Mouse (Mus musculus) kidney, postnatal 4 days (tissue): Measurements from ENCODE around the gene Khsrp.

Source experiments
- DNase-seq, 2 experiments: peaks; one replicate each; pipeline ENCODE4 v3.0.0; 2021; ENCODE audit warnings: mixed read lengths in 2 of 2

Khsrp gene

DNA sequence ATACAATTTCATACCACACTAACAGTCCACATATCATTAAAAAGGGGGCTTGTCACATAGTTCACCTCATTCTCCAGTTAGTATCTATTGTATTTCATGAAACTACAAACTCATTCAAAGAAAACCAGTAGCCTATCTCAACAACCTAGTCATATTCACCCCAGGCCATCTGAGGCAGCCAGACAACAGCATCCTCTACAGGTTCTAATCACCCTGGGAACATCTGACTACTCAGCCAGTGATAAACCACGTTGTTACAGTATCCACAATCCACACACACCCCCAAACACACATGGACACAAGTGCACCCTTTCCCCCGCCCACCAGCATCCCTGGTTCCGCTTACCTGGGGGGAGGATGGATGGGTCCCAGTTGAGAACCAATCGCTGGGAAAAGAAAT is 3.9 kb downstream of the Khsrp start:
- no peak for DNase-seq

DNA sequence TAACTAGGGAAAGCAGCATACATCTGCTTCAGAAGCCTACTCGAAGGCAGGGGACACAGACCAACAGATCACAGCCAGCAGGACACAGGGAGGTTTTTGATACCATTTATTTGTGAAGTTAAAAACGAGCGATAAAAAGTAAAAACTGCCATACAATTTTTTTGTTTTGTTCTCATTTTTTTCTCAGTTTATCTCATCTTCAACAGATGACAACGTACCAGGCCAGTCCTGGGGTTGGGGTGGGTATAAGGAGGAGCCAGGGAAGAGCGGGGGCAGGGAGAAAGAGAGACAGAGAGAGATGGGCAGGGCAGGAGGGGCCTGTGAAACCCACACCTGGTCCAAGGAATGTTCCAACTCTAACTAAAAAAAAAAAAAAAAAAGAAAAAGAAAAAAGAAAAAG is 10.4 kb downstream of the Khsrp start:
- DNase-seq: no peak

DNA sequence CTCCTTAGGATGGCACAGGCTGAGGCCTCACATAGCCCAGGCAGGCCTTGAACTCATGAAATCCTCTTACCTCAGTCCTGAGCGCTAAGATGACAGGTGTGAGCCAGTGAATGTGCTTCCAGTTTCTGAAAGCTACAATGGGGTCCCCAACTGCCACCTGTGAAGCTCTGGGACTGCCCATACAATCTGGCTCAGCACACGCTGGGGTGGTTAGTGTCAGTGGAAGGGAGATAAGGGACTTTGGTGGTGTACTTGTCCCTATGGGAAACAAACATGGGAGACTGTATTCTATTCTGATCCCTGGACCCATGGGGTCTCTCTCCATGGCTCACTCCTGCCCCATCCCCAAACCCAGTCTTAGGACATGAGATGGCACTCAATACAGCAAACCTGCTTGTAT is 11.6 kb downstream of the Khsrp start:
- no peak for DNase-seq

DNA sequence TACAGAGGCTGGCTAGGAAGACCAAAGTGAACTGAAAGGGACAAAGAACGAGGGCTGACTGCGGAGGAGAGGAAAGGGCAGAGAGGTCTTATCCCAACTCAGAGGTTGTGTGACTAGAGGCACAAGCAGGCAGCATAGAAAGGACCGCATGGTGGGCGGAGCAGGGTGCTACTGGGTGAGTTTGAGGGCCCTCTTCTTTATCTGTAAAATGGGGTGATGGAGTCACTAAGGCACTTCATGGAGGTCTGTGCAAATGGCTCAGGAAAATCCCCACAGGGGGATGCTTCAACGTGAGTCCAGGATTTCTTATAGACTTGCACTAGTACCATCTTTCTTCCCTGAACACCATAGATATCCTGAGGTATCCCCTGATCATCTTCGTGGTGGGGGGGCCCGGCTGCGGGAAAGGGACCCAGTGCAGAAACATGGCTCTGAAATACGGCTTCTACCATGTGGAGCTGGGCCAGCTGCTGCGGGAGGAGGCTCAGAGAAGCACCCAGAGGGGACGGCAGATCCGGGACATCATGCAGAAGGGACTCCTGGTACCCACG is 19.0 kb downstream of the Khsrp start:
- no peak for DNase-seq

DNA sequence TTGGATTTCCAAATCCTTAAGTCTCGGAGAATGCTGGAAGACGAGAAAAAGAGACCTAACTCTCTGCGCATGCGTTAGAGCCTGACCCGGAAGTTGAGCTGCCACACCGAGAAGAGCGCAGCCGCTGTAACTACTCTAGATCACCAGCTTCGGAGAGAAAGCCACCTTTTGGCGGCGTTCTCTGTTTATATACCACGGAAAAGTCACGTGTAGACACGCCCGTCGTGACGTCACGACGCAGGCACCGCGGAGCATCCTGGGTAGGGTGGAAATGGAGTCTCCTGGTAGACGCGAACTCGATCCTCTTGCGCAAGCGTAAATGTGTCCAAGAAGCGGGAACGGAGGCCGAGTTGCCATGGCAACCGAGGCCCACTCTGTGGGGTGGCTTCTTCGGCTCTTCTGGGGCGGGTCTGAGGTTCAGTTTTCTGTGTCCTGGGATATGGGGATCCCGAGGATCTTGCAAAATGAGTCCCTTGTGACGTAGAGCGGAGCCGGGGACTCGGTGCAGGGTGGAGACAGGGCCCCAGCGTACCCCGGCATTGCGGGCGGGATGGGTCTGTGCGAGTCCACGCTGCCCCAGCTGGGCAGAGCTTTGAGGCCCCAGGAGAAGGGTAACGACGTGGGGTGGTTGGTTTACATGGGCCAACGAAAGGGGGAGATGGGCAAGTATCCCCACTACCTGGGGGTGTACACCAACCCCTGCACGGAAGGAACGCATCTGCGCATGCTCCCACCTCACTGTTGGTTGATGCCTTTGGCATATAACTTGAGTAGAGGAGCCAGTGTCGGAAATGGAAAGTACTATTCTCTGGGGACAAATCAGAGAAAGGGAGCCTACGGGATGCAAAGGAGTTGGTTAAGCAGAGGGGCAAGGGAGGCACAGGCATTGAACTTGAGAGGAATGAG is 19.8 kb downstream of the Khsrp start, which contains the start of the genes Gtf2f1 and Gm17949:
TSS of gene Gtf2f1 (minus strand) at position 53 of the 906 bp plus-strand sequence.
TSS of gene Gm17949 (plus strand) at position 234 of the 906 bp plus-strand sequence.
- peak; percentile 96 to 98 for DNase-seq

DNA sequence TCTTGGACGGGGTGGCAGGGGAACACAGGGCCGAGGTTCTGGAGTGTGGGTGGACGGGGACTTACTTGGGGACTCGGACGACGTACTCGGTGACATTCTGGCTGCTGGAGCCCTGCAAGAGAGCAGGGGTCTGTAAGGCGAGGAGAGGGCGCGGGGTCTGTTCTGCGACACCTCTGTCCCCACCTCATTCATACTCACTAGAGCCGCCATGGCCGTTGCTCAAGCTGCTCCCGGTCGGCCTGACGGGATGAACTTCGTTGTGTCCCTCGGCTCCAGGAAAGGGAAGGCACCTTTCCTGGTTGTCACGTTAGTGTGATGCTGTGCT is 20.4 kb downstream of the Khsrp start:
- no peak for DNase-seq

DNA sequence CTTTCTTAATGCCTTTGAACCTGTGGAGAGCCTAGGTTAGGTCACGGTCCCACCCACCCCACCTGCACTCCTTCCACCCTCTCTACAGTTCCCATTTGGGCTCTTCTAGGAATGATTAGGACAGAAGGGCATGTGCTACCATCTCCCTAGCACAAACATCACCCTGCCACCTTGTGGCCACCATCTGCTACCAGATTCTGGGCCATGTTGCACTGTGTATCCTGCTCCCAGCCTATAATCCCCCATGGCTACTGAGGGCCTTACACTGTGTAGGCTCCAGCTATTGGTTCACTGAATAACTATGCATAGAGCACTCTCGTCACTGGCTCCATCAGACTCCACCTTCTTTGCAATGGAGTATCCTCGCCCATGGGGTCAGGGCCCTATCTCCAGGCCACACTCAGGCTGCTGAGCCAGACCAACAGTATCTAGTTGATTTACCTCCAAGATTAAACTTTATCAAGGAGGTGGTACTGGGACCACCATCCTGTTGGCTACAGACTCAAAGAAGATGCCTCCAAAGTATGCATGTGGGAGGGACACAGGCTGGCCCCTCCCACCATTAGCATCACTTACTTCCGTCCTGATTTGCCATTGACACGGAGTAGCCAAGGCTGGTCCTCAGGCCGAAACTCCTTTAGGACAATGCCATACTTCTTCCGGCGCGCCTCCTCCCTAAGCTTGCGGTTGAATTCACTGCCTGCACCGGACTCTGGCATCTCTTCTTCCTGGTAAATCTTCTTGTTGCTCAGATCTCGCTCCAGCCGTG is 24.0 kb downstream of the Khsrp start:
- DNase-seq: peak in 1 of 2 experiments; percentile 43

DNA sequence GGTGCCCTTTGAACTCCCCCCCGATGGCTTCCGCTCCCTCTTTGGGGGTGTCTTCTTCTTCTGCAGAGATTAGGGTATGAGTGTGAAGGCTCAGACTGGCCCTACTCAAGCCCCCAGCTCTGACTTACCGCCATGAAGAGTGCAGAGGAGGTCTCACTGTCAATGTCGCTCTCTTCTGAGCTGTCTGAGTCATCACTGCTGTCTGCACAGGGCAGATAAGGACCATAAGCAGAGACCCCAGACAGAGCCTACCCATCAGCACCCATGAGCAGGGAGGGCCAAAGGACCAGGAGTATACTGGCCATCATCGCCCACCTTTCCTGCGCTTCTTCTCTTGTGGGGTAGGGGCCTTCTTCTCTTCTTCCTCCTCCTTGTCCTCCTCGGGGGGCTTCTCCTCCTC is 27.3 kb downstream of the Khsrp start:
- DNase-seq: no peak

DNA sequence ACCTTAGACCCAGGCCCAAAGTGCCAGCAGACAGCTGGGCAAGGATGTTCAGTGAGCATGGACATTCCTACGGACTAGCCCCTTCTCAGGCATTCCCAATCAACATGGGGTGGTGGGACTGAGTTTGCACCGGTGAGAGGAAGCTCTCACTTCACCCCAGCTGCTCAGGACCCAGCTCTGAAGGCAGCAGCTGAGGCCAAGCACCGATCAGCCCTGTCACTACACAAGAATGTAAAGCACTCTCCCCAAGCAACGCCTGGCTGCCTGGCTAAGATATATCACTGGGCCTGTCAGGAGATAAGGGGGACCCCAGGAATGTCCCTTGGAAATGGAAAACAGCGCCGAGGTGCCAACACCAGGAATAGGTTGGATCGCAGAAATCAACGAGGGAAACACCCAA is 30.1 kb downstream of the Khsrp start:
- DNase-seq: no peak

DNA sequence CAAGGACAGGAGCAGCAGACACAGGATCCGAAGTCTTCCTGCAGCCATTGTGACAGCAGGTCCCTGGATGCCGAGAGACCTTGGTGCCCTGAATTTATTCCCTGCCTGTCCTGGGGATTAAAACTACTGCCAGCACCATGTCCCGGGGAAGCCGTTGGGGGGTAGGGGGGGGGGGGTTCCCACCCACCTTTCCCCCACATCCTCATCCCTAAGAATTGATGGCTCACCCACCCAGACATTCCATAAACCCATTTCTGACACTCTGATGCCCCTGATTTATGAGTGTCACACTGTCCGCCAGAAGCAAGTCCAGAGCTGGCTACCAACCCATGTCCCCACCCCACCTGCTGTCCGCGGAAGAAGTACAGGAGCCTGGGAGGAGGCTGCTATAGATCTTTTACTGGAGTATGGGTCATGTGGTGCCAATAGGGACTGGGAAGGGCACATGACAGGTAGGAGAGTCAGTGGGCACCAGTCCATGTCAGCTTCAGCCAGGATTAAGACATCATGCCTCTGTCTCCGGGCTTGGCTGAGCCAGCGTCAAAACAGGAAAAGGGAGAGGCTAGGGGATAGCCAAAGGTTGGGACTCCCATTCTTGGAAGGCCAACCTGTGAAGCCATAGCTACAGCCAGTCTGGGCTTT is 31.2 kb downstream of the Khsrp start, which contains the start of gene Pspn:
TSS of gene Pspn (minus strand) at position 51 of the 642 bp plus-strand sequence.
- no peak for DNase-seq

DNA sequence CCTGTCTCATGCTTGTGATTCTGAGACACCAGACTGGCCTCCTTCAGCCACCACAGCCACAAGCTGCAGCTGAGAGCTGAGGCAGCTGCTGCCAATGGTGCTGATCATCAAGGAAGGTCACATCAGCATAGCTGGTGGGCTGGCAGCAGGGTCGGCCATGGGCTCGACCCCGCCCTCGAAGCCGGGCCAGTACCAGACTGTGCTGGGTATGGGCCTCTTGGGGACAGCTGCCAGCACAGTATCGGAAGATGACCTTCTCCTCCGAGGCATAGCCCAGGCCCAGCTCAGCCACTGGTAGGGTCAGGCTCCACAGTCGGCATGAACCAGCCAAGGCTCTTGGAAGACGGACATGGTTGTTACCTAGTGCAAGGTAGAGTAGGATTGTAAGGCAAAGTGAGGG is 31.9 kb downstream of the Khsrp start:
- DNase-seq: no peak

DNA sequence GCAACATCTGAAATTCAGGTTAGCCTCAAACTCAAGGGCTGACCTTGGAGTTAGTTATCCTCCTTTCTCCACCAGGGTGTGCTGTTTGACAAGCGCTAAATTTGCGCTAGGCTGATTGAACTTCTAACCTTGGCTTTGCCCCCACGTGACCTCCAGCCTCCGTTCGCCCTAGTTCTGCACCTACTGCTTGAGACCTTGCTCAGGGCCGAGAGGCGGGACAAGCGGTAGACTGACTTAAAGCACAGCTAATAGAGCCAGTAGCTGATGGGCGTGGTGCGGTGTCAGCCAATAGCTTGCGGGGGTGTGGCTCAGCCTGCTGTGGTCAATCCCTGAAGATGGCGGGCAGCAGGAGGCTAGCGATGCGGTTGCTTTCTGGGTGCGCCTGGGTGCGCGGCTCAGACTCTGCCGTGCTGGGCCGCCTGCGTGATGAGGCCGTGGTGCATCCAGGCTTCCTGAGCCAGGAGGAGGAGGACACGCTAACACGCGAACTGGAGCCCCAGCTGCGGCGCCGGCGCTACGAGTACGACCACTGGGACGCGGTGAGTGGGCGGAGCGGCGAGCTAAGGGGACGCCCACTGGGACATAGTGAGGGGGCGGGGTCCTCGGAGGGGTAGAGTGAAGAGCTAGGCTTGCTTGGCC is 34.2 kb downstream of the Khsrp start, which contains the start of gene Alkbh7:
TSS of gene Alkbh7 (plus strand) at position 311 of the 639 bp plus-strand sequence.
- DNase-seq: peak; percentile 96 to 98

DNA sequence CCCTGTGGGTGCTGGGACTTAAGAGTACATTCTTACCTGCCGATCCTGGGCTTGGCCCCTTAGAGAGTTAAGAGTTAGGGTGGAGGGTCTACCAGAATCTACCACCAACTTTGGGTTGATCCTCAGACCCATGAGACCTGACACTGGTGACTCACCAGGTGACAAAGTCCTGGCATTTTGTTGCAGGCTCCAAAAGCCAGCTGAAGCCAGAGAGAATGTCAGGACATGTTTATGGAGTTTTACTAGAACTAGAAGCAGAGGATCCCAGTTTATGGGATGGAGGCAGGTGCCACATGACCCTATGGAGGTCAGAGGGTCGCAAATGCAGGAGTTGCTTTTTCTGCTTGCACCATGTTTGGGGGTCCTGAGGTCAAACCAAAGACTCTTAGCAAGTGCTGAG is 34.8 kb downstream of the Khsrp start:
- DNase-seq: no peak

DNA sequence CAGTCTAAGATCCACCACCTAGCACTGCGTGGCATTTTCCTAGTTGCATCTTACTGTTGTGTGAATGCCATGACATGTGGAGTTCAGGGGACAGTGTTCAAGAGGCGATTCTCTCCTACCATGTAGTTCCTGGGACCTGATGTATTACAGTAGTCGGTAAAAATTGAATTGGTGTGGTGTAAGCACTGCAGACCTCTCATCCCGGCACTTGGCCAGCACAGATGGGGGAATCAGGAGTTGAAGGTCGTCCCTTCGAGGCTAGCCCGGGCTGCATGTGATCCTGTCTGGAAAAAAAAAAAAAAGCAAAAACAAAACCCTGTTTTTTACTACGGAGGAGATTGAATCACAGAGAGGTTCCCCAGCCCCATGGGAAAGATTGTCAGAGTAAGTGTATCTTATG is 36.3 kb downstream of the Khsrp start:
- no peak for DNase-seq

DNA sequence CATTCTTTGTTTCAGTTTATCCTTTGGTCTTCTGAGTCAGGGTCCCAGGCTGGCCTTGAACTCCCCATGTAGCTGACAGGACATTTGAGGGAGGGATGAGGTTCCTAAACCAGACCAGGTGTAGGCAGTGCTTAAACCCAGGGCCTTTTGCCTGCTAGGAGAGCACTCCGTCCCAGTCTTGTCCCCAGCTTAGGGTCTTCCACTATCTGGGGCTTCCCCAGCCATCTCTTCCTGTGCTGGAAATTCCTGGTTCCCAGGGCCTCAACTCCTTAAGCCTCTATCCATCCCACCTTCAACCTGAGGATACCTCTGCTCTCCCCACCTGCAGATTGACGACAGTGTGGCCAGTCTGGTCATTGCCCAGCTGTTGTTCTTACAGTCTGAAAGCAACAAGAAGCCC is 40.4 kb downstream of the Khsrp start:
- DNase-seq: no peak

DNA sequence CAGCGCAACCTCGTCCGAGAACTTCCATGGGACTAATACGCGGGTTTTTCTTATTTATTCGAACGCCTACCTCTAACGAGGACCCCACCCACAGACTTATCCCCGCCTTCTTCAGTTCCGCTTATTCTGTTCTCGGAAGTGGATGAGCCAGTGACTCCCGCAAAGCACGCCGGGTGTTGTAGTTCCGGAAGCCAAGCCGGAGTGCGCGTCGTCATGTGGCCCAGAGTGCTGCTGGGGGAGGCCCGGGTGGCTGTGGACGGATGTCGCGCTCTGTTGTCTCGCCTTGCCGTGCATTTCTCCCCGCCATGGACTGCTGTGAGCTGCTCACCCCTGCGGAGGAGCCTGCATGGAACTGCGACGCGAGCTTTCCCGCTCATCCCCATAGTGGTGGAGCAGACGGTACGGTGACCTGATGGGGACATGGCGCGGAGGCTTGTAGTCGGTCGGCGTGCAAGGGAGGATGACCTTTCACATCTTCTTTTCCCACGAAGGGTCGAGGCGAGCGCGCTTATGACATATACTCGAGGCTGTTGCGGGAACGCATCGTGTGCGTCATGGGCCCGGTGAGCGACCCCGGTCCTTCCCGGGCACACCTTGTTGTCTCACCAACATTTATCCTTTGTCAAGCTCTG is 41.1 kb downstream of the Khsrp start, which contains the start of gene Clpp:
TSS of gene Clpp (plus strand) at position 191 of the 632 bp plus-strand sequence.
- peak; percentile 95 to 96 for DNase-seq

DNA sequence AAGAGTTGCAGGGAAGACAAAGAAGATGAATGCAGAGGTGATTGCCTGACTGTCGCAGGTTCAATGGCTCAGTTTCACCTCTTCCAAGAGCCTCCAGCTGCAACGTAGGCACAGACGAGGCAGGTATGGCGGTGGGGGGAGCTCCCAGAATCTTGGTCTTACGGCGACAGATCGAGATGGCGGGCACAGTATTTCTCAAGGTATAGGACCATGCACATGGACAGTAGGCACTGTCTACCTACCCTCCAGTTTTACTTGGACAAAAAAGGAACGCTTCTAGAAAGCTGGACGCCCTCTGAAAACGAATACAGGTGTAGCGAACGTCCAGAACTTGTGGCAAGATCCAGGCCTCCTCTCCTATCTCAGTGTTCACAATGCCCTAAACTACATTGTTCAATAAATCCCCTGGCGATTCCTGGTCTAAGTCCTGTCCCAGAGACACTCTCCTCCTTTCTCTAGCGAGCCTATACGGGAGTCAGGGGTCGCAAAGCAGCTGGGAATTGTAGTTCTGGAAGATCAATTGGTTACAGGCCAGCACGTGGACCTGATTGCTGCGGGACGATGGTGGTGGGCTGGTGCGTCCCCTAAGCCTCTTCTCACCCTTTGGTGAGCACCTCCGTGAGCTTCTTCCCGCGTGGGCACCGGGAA is 41.7 kb downstream of the Khsrp start:
- DNase-seq: peak; percentile 76 to 87

DNA sequence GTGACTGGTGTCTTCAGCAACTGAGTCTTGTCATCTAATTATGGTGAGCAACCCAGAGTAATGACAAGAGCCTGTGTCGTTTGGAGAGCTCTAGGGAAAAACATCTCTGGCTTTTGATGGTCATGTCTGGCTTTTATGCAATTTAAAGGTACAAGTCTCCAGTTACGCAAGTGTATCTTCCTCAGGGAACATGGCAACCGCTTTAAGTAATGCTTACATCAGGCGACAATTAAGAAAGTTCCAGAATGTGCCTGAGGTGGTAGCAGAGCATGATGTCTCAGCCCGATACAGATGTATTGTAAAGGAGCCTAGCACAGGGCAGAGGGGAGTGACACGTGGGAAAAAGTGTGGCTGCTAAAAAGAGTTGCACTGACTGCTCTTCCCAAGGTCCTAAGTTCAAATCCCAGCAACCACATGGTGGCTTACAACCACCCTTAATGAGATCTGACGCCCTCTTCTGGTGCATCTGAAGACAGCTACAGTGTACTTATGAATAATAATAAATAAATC is 42.3 kb downstream of the Khsrp start:
- DNase-seq: no peak

DNA sequence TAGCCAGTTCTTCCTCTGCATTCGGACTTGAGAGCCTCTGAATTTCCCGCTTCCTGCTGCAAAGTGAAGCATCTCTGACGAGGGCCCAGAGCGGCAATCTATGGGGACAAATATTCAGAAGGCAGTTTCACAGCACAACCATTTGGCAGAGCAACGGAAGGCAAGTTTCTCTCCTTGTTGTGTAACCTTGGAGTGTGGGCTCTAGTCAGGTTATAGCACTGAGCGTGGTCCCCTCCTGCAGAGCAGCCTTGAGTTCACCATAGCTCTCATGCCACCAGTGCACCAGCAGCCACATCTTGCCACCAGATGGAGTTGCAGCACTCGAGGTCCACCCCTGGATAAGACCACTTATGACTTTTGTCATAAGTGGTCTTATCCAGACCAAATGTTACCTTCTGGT is 42.9 kb downstream of the Khsrp start:
- no peak for DNase-seq

DNA sequence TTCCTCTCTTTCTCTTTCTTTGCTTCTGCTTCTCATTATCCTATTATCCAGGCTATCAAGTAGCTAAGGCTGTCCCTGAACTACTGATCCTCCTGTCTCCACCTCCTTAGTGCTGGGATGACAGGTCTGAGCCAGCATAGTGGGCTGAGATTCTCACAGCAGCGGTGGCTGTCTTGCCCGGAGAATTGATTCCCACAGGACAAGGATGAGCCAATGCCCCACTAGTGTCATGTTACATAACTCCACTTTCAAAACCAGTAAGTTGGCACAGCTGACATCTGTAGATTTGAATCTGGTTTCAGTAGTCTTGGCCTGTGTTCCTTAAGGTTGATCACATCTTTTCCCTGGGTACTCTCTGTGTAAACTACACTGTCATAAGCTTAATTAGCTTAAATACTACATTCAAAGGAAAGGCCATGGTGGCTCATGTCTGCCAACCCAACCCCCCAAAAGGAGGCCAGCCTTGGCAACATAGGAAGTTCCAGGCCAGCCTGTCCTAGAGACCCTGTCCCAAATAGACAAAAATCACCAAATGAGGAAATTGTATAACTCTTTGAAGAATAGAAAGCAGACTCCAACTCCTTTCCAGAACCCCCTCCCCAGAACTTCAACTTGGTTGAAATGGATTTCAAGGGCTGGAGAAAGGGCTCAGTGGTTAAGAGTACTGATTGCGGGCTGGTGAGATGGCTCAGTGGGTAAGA is 45.1 kb downstream of the Khsrp start:
- no peak for DNase-seq
